7 mouse cellular contexts compared by ENCODE assay signal in the genomic region with DNA sequence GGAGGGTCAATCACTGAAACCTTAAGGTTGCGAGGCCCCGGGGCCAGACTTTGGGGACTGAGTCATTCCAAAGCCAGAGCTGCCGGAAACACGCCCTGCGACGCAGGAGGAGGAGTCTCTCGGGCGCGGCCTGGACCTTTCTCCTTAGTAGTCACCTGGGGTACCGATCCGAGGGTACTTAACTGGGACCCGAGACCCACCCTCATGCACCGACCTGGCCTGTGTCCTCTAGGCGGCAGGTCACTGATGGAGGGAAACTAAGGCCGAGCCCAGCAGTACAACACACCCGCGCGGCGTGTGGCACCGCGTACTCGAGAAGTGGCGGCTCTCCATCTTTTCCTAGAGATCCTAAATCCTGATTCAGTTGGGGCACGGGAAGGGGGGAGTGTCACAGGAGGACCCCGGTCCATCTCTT. TPM values are rescaled to one million over a fixed set of nuclear protein-coding genes. Genes with fewer than 3 reads are reported as not detected.
A peak's percentile ranks its signal among the peaks of the same experiment; 100 is the strongest.
DNase-seq lines count a peak whose midpoint lies in the region; ATAC-seq and TF ChIP-seq lines count a peak whose summit lies in the region.

No protein-coding gene starts in this region.

- peak overlapping the region; percentile 88 for H3K9ac ChIP-seq in hindbrain, embryonic 16.5 days (ENCODE audit: low read depth, low read length)

- H3K4me3 ChIP-seq in hindbrain, embryonic 16.5 days (ENCODE audit: low read length) = peak overlapping the region; percentile 80
- H3K4me3 ChIP-seq in spleen, adult 2 months (ENCODE audit: extremely low read depth, insufficient read depth, insufficient read length) = peak overlapping the region; percentile 82

- no peak for TF ChIP-seq POLR2A in spleen, adult 2 months (IDR thresholded peaks at IDR 0.05; ENCODE audit: low read depth, low read length)

- H3K27ac ChIP-seq in hindbrain, embryonic 16.5 days (ENCODE audit: low read depth, low read length) = peak overlapping the region; percentile 93
- peak overlapping the region; percentile 53 for H3K27ac ChIP-seq in spleen, adult 2 months (ENCODE audit: insufficient read depth, low read length)

- TF ChIP-seq CTCF in spleen, adult 2 months (IDR thresholded peaks at IDR 0.05; ENCODE audit: extremely low read depth, insufficient read depth, insufficient read length, insufficient replicate concordance) = no peak

- 0% methylated on average over 25 of the region's 25 CpGs for WGBS in hindbrain, embryonic 16.5 days
- 1% methylated on average over 25 of the region's 25 CpGs for WGBS in spleen, adult 2 months

- peaks cover 12% of the 10 kb centered on the region for H3K36me3 ChIP-seq in hindbrain, embryonic 16.5 days (ENCODE audit: control insufficient read depth, insufficient read depth, low read length)
- H3K36me3 ChIP-seq in spleen, adult 2 months (ENCODE audit: control insufficient read depth, insufficient read depth, low read length) = peaks cover 11% of the 10 kb centered on the region

- DNase-seq in ZHBTc4 (ENCODE audit: low read depth, low spot score) = peak; percentile 87
- DNase-seq in cerebellum, postnatal 14 days = peak; percentile 72 to 73
- peak; percentile 70 for DNase-seq in gastrocnemius, adult 18-20 months (ENCODE audit: low spot score)
- peak; percentile 44 to 73 for DNase-seq in left cerebral cortex, postnatal 10 days (ENCODE audit: extremely low spot score in 1 of 2, low spot score in 2 of 2)
- peak; percentile 4 to 33 for DNase-seq in spleen, adult 2 months (ENCODE audit: low read depth in 1 of 2, low spot score in 2 of 2)

- H3K4me2 ChIP-seq in hindbrain, embryonic 16.5 days (ENCODE audit: low read length) = peak overlapping the region; percentile 93

- no peaks in the 10 kb centered on the region for H3K9me3 ChIP-seq in hindbrain, embryonic 16.5 days (ENCODE audit: control insufficient read depth, low read length)

- H3K27me3 ChIP-seq in hindbrain, embryonic 16.5 days (replicated peaks; ENCODE audit: control insufficient read depth, insufficient read depth, low read length) = no peaks in the 10 kb centered on the region
- no peaks in the 10 kb centered on the region for H3K27me3 ChIP-seq in spleen, adult 2 months (ENCODE audit: control insufficient read depth, insufficient read depth, low read length)

- H3K4me1 ChIP-seq in hindbrain, embryonic 16.5 days (ENCODE audit: control insufficient read depth, insufficient read depth, low read depth, low read length) = peaks cover 26% of the 10 kb centered on the region
- peaks cover 8% of the 10 kb centered on the region; the same call in 1 of the 2 replicates for H3K4me1 ChIP-seq in spleen, adult 2 months (ENCODE audit: control insufficient read depth, insufficient read depth, insufficient read length)

- ATAC-seq in hindbrain, embryonic 16.5 days = peak; percentile 46
- ATAC-seq in megakaryocyte progenitor cell, adult 5-6 weeks (replicated peaks; ENCODE audit: poor library complexity) = peak; percentile 29

- intact Hi-C loops in left cerebral cortex, postnatal 10 days (cut with DNase I) = loop anchor here (10.0 kb wide), 2 partner anchors 119 to 299 kb away; no protein-coding TSS in a partner anchor

RNA-seq across cellular contexts. Expression of a gene that starts 0.7 kb away (rescaled TPM):
- 10 to 100 TPM; 69.4 to 71.6 TPM for total RNA-seq in gastrocnemius, adult 18-20 months (2021)
- 283 and 334 TPM in 2 replicates for polyA plus RNA-seq in hindbrain, embryonic 16.5 days (2015; fragmentation: Nextera tagmentation; extraction: Ambion mirVana)
- 100 to 1,000 TPM; 198 to 208 TPM for total RNA-seq in left cerebral cortex, postnatal 10 days (2021)
- 427 and 511 TPM in 2 replicates for total RNA-seq in megakaryocyte progenitor cell, adult 5-6 weeks (2015)
- total RNA-seq in megakaryocyte progenitor cell, adult 5-6 weeks (2017) = 214 and 220 TPM in 2 replicates
- 57.0 and 69.7 TPM in 2 replicates for polyA plus RNA-seq in spleen, adult 2 months (2012; rRNA removed)

RNA-seq across cellular contexts. Expression of a gene that starts 39.5 kb away (rescaled TPM):
- total RNA-seq in gastrocnemius, adult 18-20 months (2021) = not detected
- polyA plus RNA-seq in hindbrain, embryonic 16.5 days (2015; fragmentation: Nextera tagmentation; extraction: Ambion mirVana) = 0.10 and 0.30 TPM in 2 replicates
- under 1 TPM; 0.11 to 0.28 TPM for total RNA-seq in left cerebral cortex, postnatal 10 days (2021)
- total RNA-seq in megakaryocyte progenitor cell, adult 5-6 weeks (2015) = not detected in 2 replicates
- 0.34 TPM in 1 of 2 replicates, not detected in the other for total RNA-seq in megakaryocyte progenitor cell, adult 5-6 weeks (2017)
- 0.18 and 0.19 TPM in 2 replicates for polyA plus RNA-seq in spleen, adult 2 months (2012; rRNA removed)

RNA-seq across cellular contexts. Expression of a gene that starts 53.4 kb away (rescaled TPM):
- not detected for total RNA-seq in gastrocnemius, adult 18-20 months (2021)
- polyA plus RNA-seq in hindbrain, embryonic 16.5 days (2015; fragmentation: Nextera tagmentation; extraction: Ambion mirVana) = not detected in 2 replicates
- not detected for total RNA-seq in left cerebral cortex, postnatal 10 days (2021)
- total RNA-seq in megakaryocyte progenitor cell, adult 5-6 weeks (2015) = not detected in 2 replicates
- not detected in 2 replicates for total RNA-seq in megakaryocyte progenitor cell, adult 5-6 weeks (2017)
- not detected in 2 replicates for polyA plus RNA-seq in spleen, adult 2 months (2012; rRNA removed)

Comparison
In these comparisons a context has a peak if more than half of its experiments do, and no peak if none do; other contexts are left out.
1. Peak in every context shown above with its lines: DNase-seq, ATAC-seq, H3K4me3 ChIP-seq and H3K27ac ChIP-seq.
2. DNase-seq: peak in every context shown above with its lines; median percentile 87 in ZHBTc4; 72 in cerebellum, postnatal 14 days; 70 in gastrocnemius, adult 18-20 months; 58 in left cerebral cortex, postnatal 10 days; 18 in spleen, adult 2 months.